Mouse (Mus musculus) ES-Bruce4 (cell line): ENCODE data around the gene Hist2h2aa2.

ENCODE experiments used
- CTCF ChIP-seq: IDR thresholded peaks from one replicate; pipeline ENCODE4 v1.8.1; 2011; ENCODE audit warnings: low read depth, low read length
- EP300 ChIP-seq: IDR thresholded peaks from 2 replicates; pipeline ENCODE4 v1.6.1; 2011; ENCODE audit warnings: low read depth, low read length; ENCODE audit not compliant: insufficient read depth
- POLR2A ChIP-seq: IDR thresholded peaks from one replicate; pipeline ENCODE4 v1.8.1; 2011; ENCODE audit warnings: low read length; ENCODE audit not compliant: insufficient read depth

DNA sequence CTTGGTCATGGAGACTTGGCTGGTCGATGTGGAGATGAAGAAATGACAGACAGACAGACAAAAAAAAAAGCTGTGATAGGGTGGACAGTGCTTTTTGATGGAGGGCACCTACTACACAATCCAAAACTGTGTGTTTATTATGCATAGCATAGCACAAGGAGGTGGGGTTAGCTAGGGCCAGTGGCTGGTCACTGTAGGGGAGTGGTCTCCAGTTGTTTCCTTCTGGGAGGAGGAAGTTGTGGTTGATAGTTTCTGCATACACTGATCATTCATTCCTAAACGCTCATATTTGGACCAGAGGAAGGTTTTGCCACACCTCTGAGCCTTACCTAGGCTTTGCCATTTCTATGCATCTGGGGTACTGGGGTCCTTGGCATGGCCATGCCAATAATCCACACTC is 9.7 kb downstream of the Hist2h2aa2 start:
- no peak for TF ChIP-seq CTCF
- TF ChIP-seq POLR2A, result no peak
- TF ChIP-seq EP300, result no peak
